Mouse (Mus musculus): ENCODE data around the gene Anp32b. TPM values are rescaled to one million over a fixed set of nuclear protein-coding genes. Genes with fewer than 3 reads are reported as not detected.

The Anp32b gene
- polyA plus RNA-seq, 1 experiment from 2014 or later, result 258 TPM

GRCm38 (mm10) chr4:46493071-46493470 lies 42.4 kb downstream of the Anp32b start:
- Histone ChIP-seq H3K9ac (no peak overlapping the region), H3K4me2 (no peak overlapping the region), H3K9me3 (no peaks in the 10 kb centered on the region), H3K36me3 (peaks cover 50% of the 10 kb centered on the region), H3K27me3 (no peaks in the 10 kb centered on the region), H3K27ac (no peak overlapping the region), H3K4me1 (peaks cover 8% of the 10 kb centered on the region), H3K4me3 (no peak overlapping the region)
- WGBS, result 95% methylated on average over 6 of the region's 6 CpGs
- ATAC-seq (ENCODE audit: insufficient number of reproducible peaks, low FRiP score, low TSS enrichment, low read depth), result no peak

- peaks cover 67% of the 10 kb centered on the region for H3K36me3 ChIP-seq
- H3K9ac ChIP-seq, result no peak overlapping the region
- H3K27me3 ChIP-seq, result no peaks in the 10 kb centered on the region
- H3K27ac ChIP-seq, result no peak overlapping the region
- no peaks in the 10 kb centered on the region for H3K9me3 ChIP-seq
- no peak for ATAC-seq (ENCODE audit: insufficient number of reproducible peaks, low FRiP score, low TSS enrichment, low read depth)
- H3K4me1 ChIP-seq, result 0 out of 2 replicates have a peak, but pooled peaks cover under 1% of the 10 kb centered on the region
- H3K4me3 ChIP-seq, result no peak overlapping the region
- H3K4me2 ChIP-seq, result no peak overlapping the region
- 78% methylated on average over 12 of the region's 12 CpGs for whole genome bisulfite sequencing
Measured at GRCm38 (mm10) chr4:46495543-46495942, 44.8 kb downstream of the Anp32b start.

GRCm38 (mm10) chr4:46497286-46497892 lies 46.7 kb downstream of the Anp32b start:
- 48% methylated on average over 4 of the region's 4 CpGs for WGBS
- H3K4me2 ChIP-seq, result no peak overlapping the region
- no peak for ATAC-seq (ENCODE audit: insufficient number of reproducible peaks, low FRiP score, low TSS enrichment, low read depth)

GRCm38 (mm10) chr4:46498511-46498910 lies 47.8 kb downstream of the Anp32b start:
- no peak for ATAC-seq (ENCODE audit: insufficient number of reproducible peaks, low FRiP score, low TSS enrichment, low read depth)
- no peak overlapping the region for H3K4me2 ChIP-seq
- H3K9me3 ChIP-seq, result no peaks in the 10 kb centered on the region
- no peak overlapping the region for H3K4me3 ChIP-seq
- WGBS, result 77% methylated on average over 3 of the region's 3 CpGs
- H3K4me1 ChIP-seq, result no peaks in the 10 kb centered on the region
- H3K36me3 ChIP-seq, result peaks cover 80% of the 10 kb centered on the region
- H3K9ac ChIP-seq, result no peak overlapping the region
- H3K27ac ChIP-seq, result no peak overlapping the region
- no peaks in the 10 kb centered on the region for H3K27me3 ChIP-seq

More at GRCm38 (mm10) chr4:46497286-46497892, 46.7 kb downstream of the Anp32b start:
- H3K27ac ChIP-seq, result no peak overlapping the region
- no peak overlapping the region for H3K9ac ChIP-seq
- H3K4me1 ChIP-seq, result no peaks in the 10 kb centered on the region
- no peaks in the 10 kb centered on the region for H3K9me3 ChIP-seq
- no peak overlapping the region for H3K4me3 ChIP-seq
- H3K27me3 ChIP-seq, result no peaks in the 10 kb centered on the region
- peaks cover 82% of the 10 kb centered on the region for H3K36me3 ChIP-seq

GRCm38 (mm10) chr4:46498976-46499375 lies 48.3 kb downstream of the Anp32b start:
- no peaks in the 10 kb centered on the region for H3K4me1 ChIP-seq
- no peak overlapping the region for H3K4me3 ChIP-seq
- ATAC-seq (ENCODE audit: insufficient number of reproducible peaks, low FRiP score, low TSS enrichment, low read depth), result no peak
- H3K27me3 ChIP-seq, result no peaks in the 10 kb centered on the region
- no peak overlapping the region for H3K4me2 ChIP-seq
- WGBS, result 12% methylated on average over 4 of the region's 4 CpGs
- no peaks in the 10 kb centered on the region for H3K9me3 ChIP-seq
- no peak overlapping the region for H3K9ac ChIP-seq
- peaks cover 80% of the 10 kb centered on the region for H3K36me3 ChIP-seq
- no peak overlapping the region for H3K27ac ChIP-seq

GRCm38 (mm10) chr4:46502606-46503502 lies 52.2 kb downstream of the Anp32b start:
- peaks cover 55% of the 10 kb centered on the region for H3K36me3 ChIP-seq
- H3K27ac ChIP-seq, result no peak overlapping the region
- no peaks in the 10 kb centered on the region for H3K9me3 ChIP-seq
- WGBS, result 81% methylated on average over 16 of the region's 16 CpGs
- H3K4me3 ChIP-seq, result no peak overlapping the region
- H3K4me2 ChIP-seq, result no peak overlapping the region
- H3K9ac ChIP-seq, result no peak overlapping the region
- no peak for ATAC-seq (ENCODE audit: insufficient number of reproducible peaks, low FRiP score, low TSS enrichment, low read depth)
- peaks cover 7% of the 10 kb centered on the region; the same call in 1 of the 2 replicates for H3K4me1 ChIP-seq
- H3K27me3 ChIP-seq, result 0 out of 2 replicates have a peak, but pooled peaks cover 17% of the 10 kb centered on the region

- 0 out of 2 replicates have a peak, but pooled peaks cover 17% of the 10 kb centered on the region for H3K27me3 ChIP-seq
- H3K36me3 ChIP-seq, result peaks cover 52% of the 10 kb centered on the region
- WGBS, result 90% methylated on average over 3 of the region's 3 CpGs
- H3K9me3 ChIP-seq, result no peaks in the 10 kb centered on the region
- no peak for ATAC-seq (ENCODE audit: insufficient number of reproducible peaks, low FRiP score, low TSS enrichment, low read depth)
- H3K4me3 ChIP-seq, result no peak overlapping the region
- H3K4me2 ChIP-seq, result no peak overlapping the region
- H3K4me1 ChIP-seq, result peaks cover 11% of the 10 kb centered on the region
- H3K9ac ChIP-seq, result no peak overlapping the region
- no peak overlapping the region for H3K27ac ChIP-seq
Measured at GRCm38 (mm10) chr4:46503881-46504280, 53.2 kb downstream of the Anp32b start.

- no peak overlapping the region for H3K9ac ChIP-seq
- H3K27ac ChIP-seq, result no peak overlapping the region
- H3K4me3 ChIP-seq, result no peak overlapping the region
- no peaks in the 10 kb centered on the region for H3K9me3 ChIP-seq
- H3K36me3 ChIP-seq, result peaks cover 38% of the 10 kb centered on the region
- 0 out of 2 replicates have a peak, but pooled peaks cover 17% of the 10 kb centered on the region for H3K27me3 ChIP-seq
- 44% methylated on average over 8 of the region's 8 CpGs for WGBS
- no peak for ATAC-seq (ENCODE audit: insufficient number of reproducible peaks, low FRiP score, low TSS enrichment, low read depth)
- peaks cover 11% of the 10 kb centered on the region for H3K4me1 ChIP-seq
- H3K4me2 ChIP-seq, result no peak overlapping the region
Measured at GRCm38 (mm10) chr4:46505361-46506057, 54.8 kb downstream of the Anp32b start.

- H3K27me3 ChIP-seq, result 0 out of 2 replicates have a peak, but pooled peaks cover 17% of the 10 kb centered on the region
- H3K27ac ChIP-seq, result peak overlapping the region; percentile 75
- no peaks in the 10 kb centered on the region for H3K9me3 ChIP-seq
- under 1% methylated on average over 86 of the region's 94 CpGs for WGBS
- peaks cover 23% of the 10 kb centered on the region for H3K36me3 ChIP-seq
- H3K4me1 ChIP-seq, result peaks cover 11% of the 10 kb centered on the region
- peak overlapping the region; percentile 73 for H3K4me3 ChIP-seq
- peak overlapping the region; percentile 55 for H3K9ac ChIP-seq
- peak; percentile 95 for ATAC-seq (ENCODE audit: insufficient number of reproducible peaks, low FRiP score, low TSS enrichment, low read depth)
- peak overlapping the region; percentile 94 for H3K4me2 ChIP-seq
Measured at GRCm38 (mm10) chr4:46506801-46507610, 56.3 kb downstream of the Anp32b start.

GRCm38 (mm10) chr4:46507736-46508460 lies 57.2 kb downstream of the Anp32b start:
- 10% methylated on average over 16 of the region's 16 CpGs for WGBS
- peak overlapping the region; percentile 94 for H3K4me2 ChIP-seq
- H3K36me3 ChIP-seq, result peaks cover 14% of the 10 kb centered on the region
- peak overlapping the region; percentile 75 for H3K27ac ChIP-seq
- no peaks in the 10 kb centered on the region for H3K9me3 ChIP-seq
- peaks cover 11% of the 10 kb centered on the region for H3K4me1 ChIP-seq
- H3K9ac ChIP-seq, result no peak overlapping the region
- no peak for ATAC-seq (ENCODE audit: insufficient number of reproducible peaks, low FRiP score, low TSS enrichment, low read depth)
- H3K4me3 ChIP-seq, result peak overlapping the region; percentile 73
- H3K27me3 ChIP-seq, result 0 out of 2 replicates have a peak, but pooled peaks cover 17% of the 10 kb centered on the region
